Mouse (Mus musculus) bone marrow macrophage, adult 2 months (primary cell): ENCODE measurements at regions not wholly inside any gene's neighbourhood (a gene's known extent, or its start where the extent isn't known, plus 50 kb on each side); places are given as distances from the start of the nearest gene placed in this dataset.

Source experiments
- CTCF ChIP-seq: IDR thresholded peaks from 2 replicates; pipeline ENCODE4 v1.5.1; 2012; ENCODE audit warnings: low read depth, mild to moderate bottlenecking, low read length, moderate library complexity
- POLR2A ChIP-seq: IDR thresholded peaks from 2 replicates; pipeline ENCODE4 v1.6.1; 2012; ENCODE audit warnings: mild to moderate bottlenecking, low read depth, low read length, borderline replicate concordance

DNA sequence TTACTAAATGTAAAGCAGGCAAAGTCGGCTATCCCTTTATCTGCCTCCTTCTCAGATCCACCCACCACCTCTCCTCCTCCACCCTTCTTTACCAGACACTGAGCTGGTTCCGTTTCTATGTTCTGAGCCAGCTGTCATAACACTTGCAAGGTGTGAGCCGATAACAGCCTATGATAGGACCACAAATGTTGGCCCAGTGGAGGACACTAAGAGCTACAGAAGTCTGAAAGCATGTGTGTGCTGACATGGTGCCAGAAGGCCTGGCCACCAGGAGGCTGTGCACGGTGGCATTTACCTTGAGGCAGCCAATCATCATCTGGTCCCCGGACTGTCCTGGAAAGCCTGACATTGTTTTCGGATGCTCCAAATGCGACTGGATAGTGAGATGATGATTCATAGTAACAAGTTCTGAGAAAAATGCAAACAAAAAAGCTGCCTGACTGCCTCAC lies 63.5 kb upstream of the Max start:
- no peak for TF ChIP-seq POLR2A
- no peak for TF ChIP-seq CTCF
